Mouse (Mus musculus) embryonic facial prominence, embryonic 10.5 days (tissue): ENCODE results near the gene Tgm1. TPM values are rescaled to one million over a fixed set of nuclear protein-coding genes. Genes with fewer than 3 reads are reported as not detected.

Experiments used
- DNase-seq: peaks from one replicate; pipeline ENCODE4 v3.0.0-alpha.2; 2017; ENCODE audit warnings: low spot score
- H3K27ac ChIP-seq: fragments of 300-500 bp; sonication (generic); replicated peaks from 2 replicates; pipeline ENCODE4 v1.5.1; 2016; ENCODE audit warnings: mild to moderate bottlenecking
- H3K27me3 ChIP-seq: fragments of 300-500 bp; sonication (generic); replicated peaks from 2 replicates; pipeline ENCODE4 v1.6.1; 2016; ENCODE audit warnings: low read depth, mild to moderate bottlenecking; ENCODE audit not compliant: poor library complexity, severe bottlenecking
- H3K36me3 ChIP-seq: fragments of 300-500 bp; sonication (generic); replicated peaks from 2 replicates; pipeline ENCODE4 v1.6.1; 2016; ENCODE audit warnings: mild to moderate bottlenecking, moderate library complexity
- H3K4me1 ChIP-seq: fragments of 300-500 bp; sonication (generic); 2 replicates; pipeline ENCODE4 v1.6.1; 2016
- H3K4me3 ChIP-seq: fragments of 300-500 bp; sonication (generic); 2 replicates; pipeline ENCODE4 v1.5.1; 2016; ENCODE audit warnings: mild to moderate bottlenecking, moderate library complexity
- H3K9me3 ChIP-seq: fragments of 300-500 bp; sonication (generic); 2 replicates; pipeline ENCODE4 v1.6.1; 2016; ENCODE audit warnings: mild to moderate bottlenecking
- WGBS: fragments of 180-500 bp; shearing (Covaris S2); methylation state at CpG from one replicate; pipeline ENCODE4 v1.1.7; 2016; 5-methylcytosine and 5-hydroxymethylcytosine counted together
- polyA plus RNA-seq: library from polyadenylated mRNA; unstranded; fragments of >200 nt; fragmentation: Nextera tagmentation; extraction: Ambion mirVana; gene quantifications from 2 replicates; pipeline ENCODE4 v1.2.1, GENCODE M21; 2016

Gene Tgm1
- polyA plus RNA-seq, 1 experiment from 2014 or later = 0.90 TPM

DNA sequence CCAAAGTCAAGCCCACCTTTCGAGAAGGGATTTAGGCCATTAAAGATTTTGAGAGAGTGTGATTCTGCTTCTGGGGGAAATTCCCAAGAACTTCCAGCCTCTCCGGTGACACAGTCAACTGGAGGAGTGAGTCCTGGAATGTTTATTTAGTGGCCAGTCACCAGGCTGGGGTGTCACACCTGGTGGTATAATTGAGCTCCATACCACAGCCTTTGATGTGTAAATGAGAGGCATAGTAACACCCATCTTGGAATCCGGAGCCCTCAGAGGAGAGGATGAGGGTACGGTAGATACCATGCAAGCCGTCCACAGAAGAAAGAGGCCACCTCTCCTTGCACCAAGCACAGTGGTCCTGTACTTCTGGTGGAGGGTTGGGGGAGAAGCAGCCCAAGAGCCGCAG, 11.0 kb downstream of the Tgm1 start:
- no peak for DNase-seq
- no peaks in the 10 kb centered on the region for H3K27me3 ChIP-seq
- 70% methylated on average over 6 of the region's 6 CpGs for WGBS
- H3K36me3 ChIP-seq = no peaks in the 10 kb centered on the region
- H3K9me3 ChIP-seq = no peaks in the 10 kb centered on the region
- no peak overlapping the region for H3K27ac ChIP-seq
- peaks cover 3% of the 10 kb centered on the region; the same call in 1 of the 2 replicates for H3K4me1 ChIP-seq
- H3K4me3 ChIP-seq = no peak overlapping the region

DNA sequence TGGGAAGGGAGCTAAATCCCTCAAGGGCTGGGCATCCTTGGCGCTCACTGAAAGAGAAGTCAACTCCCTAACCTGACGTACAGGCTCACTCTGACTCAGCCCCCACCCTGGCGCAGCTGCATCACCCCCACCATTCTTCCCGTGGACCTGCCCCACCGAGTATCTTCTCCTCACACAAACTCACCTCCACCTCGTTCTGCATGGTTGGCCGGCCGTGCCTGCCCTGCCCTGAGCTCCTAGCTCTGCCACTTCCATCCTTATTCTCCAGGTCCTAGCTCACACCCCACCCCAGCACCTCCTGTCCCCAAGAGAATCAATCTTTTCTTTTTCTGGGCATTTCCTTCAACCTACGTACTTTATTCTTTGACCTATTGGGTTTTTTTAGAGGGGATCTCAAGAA, 12.6 kb downstream of the Tgm1 start:
- H3K27ac ChIP-seq = no peak overlapping the region
- WGBS = 65% methylated on average over 9 of the region's 9 CpGs
- H3K36me3 ChIP-seq = no peaks in the 10 kb centered on the region
- no peaks in the 10 kb centered on the region for H3K27me3 ChIP-seq
- H3K9me3 ChIP-seq = no peaks in the 10 kb centered on the region
- DNase-seq = no peak
- H3K4me3 ChIP-seq = no peak overlapping the region
- peaks cover 3% of the 10 kb centered on the region; the same call in 1 of the 2 replicates for H3K4me1 ChIP-seq

DNA sequence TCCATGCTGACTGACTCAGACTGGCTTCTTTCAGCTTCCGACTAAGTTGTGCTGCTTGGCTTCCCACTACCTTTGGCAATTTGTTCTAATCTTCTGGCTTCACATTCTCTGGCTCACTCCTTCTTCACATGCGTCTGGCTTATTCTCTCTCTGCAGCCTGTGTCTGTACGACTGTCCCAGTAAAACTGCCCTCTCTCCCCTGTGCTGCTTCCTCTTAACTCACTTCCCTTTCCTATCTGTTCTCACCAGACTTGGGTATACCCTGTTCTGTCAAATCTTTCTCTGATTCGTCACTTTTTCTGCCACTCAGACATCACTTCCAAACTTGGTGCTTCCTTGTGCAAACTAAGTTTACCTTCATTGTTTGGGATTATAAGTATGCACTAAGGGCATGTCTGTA, 16.5 kb downstream of the Tgm1 start:
- WGBS = 83% methylated on average over 4 of the region's 4 CpGs

DNA sequence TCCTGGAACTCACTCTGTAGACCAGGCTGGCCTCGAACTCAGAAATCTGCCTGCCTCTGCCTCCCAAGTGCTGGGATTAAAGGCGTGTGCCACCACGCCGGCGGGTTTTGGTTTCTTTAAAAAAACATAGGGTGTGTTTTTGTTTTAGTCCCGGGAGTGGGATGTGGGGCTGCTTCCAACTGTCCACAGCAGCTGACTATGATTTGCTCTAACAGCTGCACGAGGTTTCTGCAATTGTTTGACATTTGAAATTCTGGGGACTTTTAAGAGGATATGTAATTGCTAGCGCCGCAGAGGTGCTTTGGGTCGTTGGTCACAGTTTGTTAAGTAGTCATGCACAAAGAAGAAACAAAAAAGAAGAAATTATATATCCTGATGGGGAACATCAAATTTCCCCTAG, 24.3 kb downstream of the Tgm1 start:
- no peak overlapping the region for H3K27ac ChIP-seq
- no peaks in the 10 kb centered on the region for H3K9me3 ChIP-seq
- no peaks in the 10 kb centered on the region for H3K36me3 ChIP-seq
- 77% methylated on average over 10 of the region's 10 CpGs for WGBS
- H3K4me1 ChIP-seq = no peaks in the 10 kb centered on the region
- H3K27me3 ChIP-seq = no peaks in the 10 kb centered on the region
- no peak for DNase-seq
- H3K4me3 ChIP-seq = no peak overlapping the region

More for the DNA sequence above, 16.5 kb downstream of the Tgm1 start:
- Histone ChIP-seq H3K27me3 (no peaks in the 10 kb centered on the region), H3K27ac (no peak overlapping the region), H3K4me1 (peaks cover 3% of the 10 kb centered on the region; the same call in 1 of the 2 replicates), H3K9me3 (no peaks in the 10 kb centered on the region), H3K36me3 (no peaks in the 10 kb centered on the region), H3K4me3 (no peak overlapping the region)
- DNase-seq = no peak

DNA sequence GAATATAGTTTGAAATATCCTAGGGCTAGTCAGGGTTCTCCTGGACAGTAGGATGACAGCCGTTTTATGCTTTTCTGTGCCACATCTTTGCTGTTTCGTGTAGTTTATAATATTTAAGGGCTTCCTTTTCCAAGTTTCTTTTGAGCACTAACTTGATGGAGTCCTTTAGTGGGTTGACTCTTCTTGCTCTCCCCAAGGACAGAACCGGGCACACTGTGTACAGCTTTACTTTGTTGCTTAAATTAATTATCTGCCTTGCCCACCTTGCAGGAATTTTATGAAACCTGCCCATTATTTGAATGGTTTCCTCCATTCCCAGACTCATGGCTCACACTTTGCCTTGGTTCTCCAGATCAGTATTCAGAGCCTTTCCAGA, 31.6 kb downstream of the Tgm1 start:
- no peaks in the 10 kb centered on the region for H3K27me3 ChIP-seq
- 0 out of 2 replicates have a peak overlapping the region, but pooled peaks have one; percentile 92 for H3K27ac ChIP-seq
- no peaks in the 10 kb centered on the region for H3K9me3 ChIP-seq
- WGBS = 19% methylated on average over 3 of the region's 3 CpGs
- DNase-seq = no peak
- peaks cover 17% of the 10 kb centered on the region for H3K4me1 ChIP-seq
- H3K4me3 ChIP-seq = peak overlapping the region; percentile 85
- peaks cover 35% of the 10 kb centered on the region for H3K36me3 ChIP-seq

DNA sequence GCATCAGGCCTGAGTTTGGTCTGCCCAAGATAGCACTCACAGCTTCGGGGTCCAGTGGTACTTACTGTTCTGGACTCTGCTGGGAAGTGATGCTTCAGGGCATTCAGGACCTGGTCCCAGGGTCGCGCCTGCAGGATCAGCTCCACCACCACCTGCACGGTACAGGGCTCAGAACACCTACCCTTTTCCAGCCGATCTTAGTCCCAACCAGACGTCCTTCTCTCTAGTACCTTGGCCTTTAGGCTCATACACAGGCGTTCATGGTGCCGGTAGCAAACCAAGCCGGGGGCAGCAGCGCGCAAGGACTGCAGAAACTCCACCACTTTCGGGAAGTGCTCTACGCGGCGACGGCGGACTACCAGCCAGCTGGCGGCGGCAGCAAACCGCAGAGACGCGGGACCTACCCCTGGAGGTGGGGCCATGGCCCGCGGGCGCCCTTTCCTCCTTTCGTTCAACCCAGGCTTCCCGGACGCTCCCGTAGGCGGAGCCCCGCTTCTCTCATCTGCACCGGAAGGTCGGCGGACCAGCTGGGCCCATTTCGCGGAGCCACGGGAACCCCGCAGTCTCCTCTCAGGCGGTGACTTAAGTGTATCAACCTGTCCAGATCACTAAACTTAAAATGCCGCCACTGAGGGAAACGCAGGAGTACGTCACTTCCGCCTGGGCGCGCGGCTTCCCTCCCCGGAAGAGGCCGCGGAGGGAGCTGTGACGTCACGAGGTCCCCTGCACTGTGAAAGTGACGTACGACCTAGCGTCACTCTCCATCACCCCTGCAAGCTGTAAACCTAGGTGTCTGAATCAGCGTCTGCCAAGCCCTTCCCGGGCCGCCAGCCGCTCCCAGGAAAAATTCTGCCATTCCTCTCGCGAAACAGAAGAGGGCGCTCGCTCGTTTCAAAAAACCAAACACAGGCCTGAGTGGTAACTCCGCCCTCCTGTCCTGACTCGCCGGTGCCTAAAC, 32.3 kb downstream of the Tgm1 start, which contains the start of gene Tinf2:
Tinf2 (minus strand) TSS at position 661 of the 958 bp plus-strand sequence.
- Histone ChIP-seq H3K36me3 (peaks cover 42% of the 10 kb centered on the region), H3K4me1 (peaks cover 17% of the 10 kb centered on the region), H3K9me3 (no peaks in the 10 kb centered on the region), H3K27ac (peak within 1 kb of the TSS; percentile 92), H3K27me3 (no peaks in the 10 kb centered on the region), H3K4me3 (peak within 1 kb of the TSS; percentile 85)
- peak; percentile 97 for DNase-seq
- under 1% methylated on average over 66 of the region's 66 CpGs for WGBS

DNA sequence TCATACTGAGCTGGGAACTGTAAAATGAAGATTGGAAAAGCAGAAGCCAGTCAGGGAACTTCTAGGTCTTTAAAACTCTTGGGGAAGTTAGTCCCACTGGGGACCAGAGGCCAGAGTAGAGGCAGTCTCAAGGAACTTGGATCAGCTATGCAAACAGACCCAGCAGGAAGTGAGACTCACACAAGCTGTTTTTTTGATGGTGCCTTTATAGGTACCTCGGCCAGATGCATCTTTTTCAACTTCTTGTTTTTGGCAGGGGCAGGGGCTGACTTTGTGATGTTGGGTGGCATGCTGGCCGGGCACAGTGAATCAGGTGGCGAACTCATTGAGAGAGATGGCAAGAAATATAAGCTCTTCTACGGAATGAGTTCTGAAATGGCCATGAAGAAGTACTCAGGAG, 36.1 kb downstream of the Tgm1 start:
- no peak overlapping the region for H3K27ac ChIP-seq
- H3K4me3 ChIP-seq = no peak overlapping the region
- H3K27me3 ChIP-seq = no peaks in the 10 kb centered on the region
- WGBS = 86% methylated on average over 4 of the region's 4 CpGs
- DNase-seq = no peak
- H3K4me1 ChIP-seq = peaks cover 22% of the 10 kb centered on the region
- H3K36me3 ChIP-seq = peaks cover 61% of the 10 kb centered on the region
- H3K9me3 ChIP-seq = no peaks in the 10 kb centered on the region

DNA sequence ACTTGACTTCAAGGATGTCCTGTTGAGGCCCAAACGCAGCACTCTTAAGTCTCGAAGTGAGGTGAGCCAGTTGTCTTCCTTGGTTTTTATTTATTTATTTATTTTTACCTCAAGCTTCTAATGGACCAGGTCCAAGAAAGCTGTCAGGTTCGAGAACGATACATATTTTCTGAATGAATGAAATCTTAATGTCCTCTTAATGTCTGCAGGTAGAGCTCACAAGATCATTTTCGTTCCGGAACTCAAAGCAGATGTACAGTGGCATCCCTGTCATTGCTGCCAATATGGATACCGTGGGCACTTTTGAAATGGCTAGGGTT, 41.0 kb downstream of the Tgm1 start:
- Histone ChIP-seq H3K9me3 (no peaks in the 10 kb centered on the region), H3K4me1 (peaks cover 20% of the 10 kb centered on the region), H3K27ac (peak overlapping the region; percentile 97; the same call in 1 of the 2 replicates), H3K27me3 (no peaks in the 10 kb centered on the region), H3K4me3 (peak overlapping the region; percentile 92), H3K36me3 (peaks cover 47% of the 10 kb centered on the region)
- DNase-seq = no peak
- WGBS = 81% methylated on average over 7 of the region's 7 CpGs

DNA sequence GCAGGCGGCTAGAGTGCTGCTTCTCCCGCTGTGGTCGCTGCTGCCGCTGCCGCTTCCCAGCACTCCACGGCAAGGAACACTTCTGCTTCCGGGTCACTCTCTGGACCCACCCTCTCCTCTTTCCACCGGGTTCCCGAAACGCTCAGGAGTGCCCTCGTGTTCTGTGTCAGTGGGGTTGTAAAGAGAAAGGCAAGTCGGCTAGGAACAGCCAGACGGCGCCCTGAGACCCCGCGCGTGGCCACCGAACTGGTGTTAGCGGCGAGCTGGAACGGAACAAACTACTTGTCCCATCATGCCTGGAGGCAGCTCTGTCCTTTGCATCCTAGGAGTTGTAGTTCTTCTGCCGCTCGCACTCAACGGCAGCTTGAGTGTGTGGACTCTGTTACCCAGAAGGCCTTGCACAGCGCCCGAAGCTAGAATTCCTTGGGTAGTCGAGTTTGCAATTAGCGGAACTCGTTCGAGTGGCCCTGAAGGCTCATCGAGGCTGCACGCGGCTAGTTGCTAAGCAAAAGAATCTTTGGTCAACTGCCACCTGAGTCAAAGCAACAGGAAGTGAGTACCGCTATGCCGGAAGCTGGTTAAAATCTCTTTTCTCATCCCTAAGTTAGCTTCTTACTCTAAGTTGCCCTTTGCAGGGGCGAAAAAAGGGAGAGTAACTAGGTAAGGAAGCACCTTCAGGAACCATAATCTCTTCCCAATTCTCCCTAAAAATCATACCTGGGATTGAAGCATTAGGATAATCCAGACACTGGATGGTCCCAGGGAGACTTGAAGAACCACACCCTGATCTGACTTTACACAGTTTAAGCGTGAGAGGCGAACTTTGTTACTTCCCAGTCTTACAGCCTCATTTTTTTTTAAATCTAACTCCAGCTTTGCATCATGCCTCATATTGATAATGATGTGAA, 41.6 kb downstream of the Tgm1 start, which contains the start of the genes Gmpr2 and Nedd8:
Gmpr2 (plus strand) TSS at position 109 of the 908 bp plus-strand sequence.
Nedd8 (minus strand) TSS at position 292 of the 908 bp plus-strand sequence.
- peaks cover 41% of the 10 kb centered on the region for H3K36me3 ChIP-seq
- H3K9me3 ChIP-seq = no peaks in the 10 kb centered on the region
- peak within 1 kb of the TSS; percentile 92 for H3K4me3 ChIP-seq
- WGBS = 1% methylated on average over 38 of the region's 38 CpGs
- peak within 1 kb of the TSS; percentile 97 for H3K27ac ChIP-seq
- no peaks in the 10 kb centered on the region for H3K27me3 ChIP-seq
- H3K4me1 ChIP-seq = peaks cover 20% of the 10 kb centered on the region
- peak; percentile 90 for DNase-seq

DNA sequence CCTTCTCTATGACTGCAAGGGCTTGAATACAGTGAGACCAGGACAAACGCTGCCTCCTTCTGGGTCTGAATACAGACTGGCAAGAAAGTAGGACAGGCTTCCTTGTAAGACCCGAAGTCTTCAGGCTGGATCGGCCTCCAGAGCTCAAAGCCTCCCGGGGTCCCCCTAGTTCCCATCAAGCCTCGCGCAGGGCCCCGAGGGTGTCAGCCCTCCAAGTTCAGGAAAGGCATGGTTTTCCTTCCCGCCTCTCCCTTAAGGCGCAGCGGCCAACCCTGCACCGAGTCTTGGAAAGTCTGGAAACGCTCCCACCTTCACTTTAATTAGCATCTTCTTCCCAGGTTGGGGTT, 42.3 kb downstream of the Tgm1 start:
- Histone ChIP-seq H3K36me3 (peaks cover 41% of the 10 kb centered on the region), H3K27ac (peak overlapping the region; percentile 97), H3K9me3 (no peaks in the 10 kb centered on the region), H3K27me3 (no peaks in the 10 kb centered on the region), H3K4me1 (peaks cover 20% of the 10 kb centered on the region), H3K4me3 (peak overlapping the region; percentile 92)
- under 1% methylated on average over 12 of the region's 12 CpGs for WGBS
- DNase-seq = no peak

DNA sequence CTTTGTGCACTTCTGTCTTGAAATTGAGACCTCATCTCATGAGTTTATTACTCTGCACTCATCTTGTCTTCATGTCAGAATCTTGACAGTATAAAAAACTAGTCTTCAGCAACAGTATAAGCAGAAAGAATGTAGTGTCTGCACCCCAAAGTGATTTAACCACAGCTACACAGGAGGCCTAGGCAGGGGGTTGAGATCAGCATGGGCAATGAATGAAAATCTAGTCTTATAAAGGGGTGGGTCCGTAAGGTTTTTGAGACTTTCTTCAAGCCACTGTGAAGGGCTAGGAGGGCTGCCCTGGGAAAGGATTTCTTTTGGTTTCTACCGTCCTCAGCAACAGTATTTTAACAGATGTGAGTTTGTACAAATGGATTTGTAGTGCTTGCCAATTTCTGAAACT, 53.1 kb downstream of the Tgm1 start:
- no peak for DNase-seq
- H3K36me3 ChIP-seq = peaks cover 59% of the 10 kb centered on the region

DNA sequence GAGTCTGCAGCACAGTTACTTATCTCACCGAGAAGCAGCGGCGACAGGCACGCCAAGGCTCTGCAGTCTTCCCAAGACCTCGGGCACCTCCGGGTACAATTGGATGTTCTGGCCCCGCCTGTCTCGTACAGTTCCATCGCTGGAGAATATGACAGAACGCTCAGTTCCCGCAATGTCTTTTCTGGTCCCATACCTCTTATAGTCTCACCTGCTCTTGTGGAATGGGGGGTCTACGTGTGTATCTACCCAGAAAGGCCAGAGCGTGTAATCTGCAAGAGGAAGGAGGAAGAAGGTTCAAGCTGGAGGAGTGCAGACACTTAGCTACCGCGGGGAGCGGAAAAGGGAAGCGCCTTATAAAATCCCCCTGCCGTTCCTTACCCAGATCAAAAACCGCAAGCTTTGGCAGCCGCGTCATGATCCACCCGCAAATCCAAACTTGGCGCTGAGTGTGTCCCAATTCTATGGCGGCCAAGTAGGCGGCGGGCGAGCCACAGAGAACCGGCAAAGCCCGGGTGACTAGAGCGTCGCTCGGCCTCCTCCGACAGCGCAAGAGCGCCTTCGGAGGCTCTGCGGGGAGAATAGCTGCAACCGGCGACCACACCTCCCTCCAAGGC, 53.7 kb downstream of the Tgm1 start, which contains the start of gene Mdp1:
Mdp1 (minus strand) TSS at position 549 of the 614 bp plus-strand sequence.
- no peaks in the 10 kb centered on the region for H3K9me3 ChIP-seq
- peak within 1 kb of the TSS; percentile 83 for H3K27ac ChIP-seq
- DNase-seq = peak; percentile 85
- H3K36me3 ChIP-seq = peaks cover 57% of the 10 kb centered on the region
- WGBS = under 1% methylated on average over 39 of the region's 39 CpGs
- peak within 1 kb of the TSS; percentile 83 for H3K4me3 ChIP-seq
- H3K27me3 ChIP-seq = no peaks in the 10 kb centered on the region
- peaks cover 12% of the 10 kb centered on the region for H3K4me1 ChIP-seq

More for the DNA sequence above, 53.1 kb downstream of the Tgm1 start:
- Histone ChIP-seq H3K4me1 (peaks cover 12% of the 10 kb centered on the region), H3K4me3 (peak overlapping the region; percentile 83), H3K9me3 (no peaks in the 10 kb centered on the region), H3K27ac (peak overlapping the region; percentile 83; the same call in 1 of the 2 replicates), H3K27me3 (no peaks in the 10 kb centered on the region)
- 45% methylated on average over 2 of the region's 2 CpGs for WGBS
